Mouse (Mus musculus) embryonic stem cell, embryonic (primary cell): ENCODE data around the gene Irf2bp1.

ENCODE experiments used
- CTCF ChIA-PET, 4 experiments: fragments of 300-600 bp in 2 of 4; fragments of 350-600 bp in 2 of 4; sonication (Branson Sonifier 250); formaldehyde crosslinking; loops; one replicate each; lab custom pipeline; 2022; ENCODE audit warnings: inconsistent platforms in 2 of 4; lab: Charles Lee
- POLR2A ChIA-PET, 4 experiments: fragments of 300-600 bp in 2 of 4; fragments of 350-600 bp in 2 of 4; sonication (Branson Sonifier 250); formaldehyde crosslinking; loops; one replicate each; lab custom pipeline; 2022; ENCODE audit warnings: antibody characterized with exemption in 4 of 4, inconsistent platforms in 1 of 4; lab: Charles Lee

The Irf2bp1 gene

DNA sequence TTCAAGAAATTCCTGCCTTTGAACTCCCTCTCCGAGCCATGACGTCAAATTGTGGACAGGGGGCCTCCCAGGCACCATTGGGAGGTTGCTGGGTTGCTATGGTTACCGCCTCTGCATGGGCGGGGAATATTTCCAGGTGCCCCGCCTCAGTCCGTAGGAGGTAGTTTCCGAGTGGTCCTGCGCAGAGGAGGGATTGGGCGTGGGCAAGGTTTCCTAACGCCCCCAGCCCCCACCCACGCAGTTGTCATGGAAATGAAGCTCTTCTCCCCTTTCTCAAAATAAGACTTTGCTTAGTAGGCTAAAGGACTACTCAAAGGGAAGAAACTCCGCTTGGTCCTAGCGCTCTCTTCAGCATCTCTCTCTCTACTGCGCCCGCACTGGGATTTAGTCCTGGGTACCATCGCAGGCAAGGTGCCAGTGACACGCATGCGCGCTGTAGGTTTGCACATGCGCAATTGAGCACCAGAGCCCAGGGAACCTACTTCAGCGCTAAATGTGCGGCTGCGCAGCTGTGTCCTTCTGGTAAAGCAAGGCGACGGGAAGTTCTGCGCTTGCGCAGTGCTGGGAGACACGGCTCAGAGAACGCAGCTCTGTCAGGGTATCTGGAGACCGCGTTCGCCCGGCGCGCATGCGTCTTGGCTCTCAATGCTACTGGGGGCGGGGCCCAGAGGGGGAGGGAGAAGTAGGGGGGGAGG, 13.1 kb upstream of the Irf2bp1 start, which contains the start of gene Mypop:
Gene Mypop, plus strand, starts transcription at position 645 of the 695 bp plus-strand sequence.
- POLR2A ChIA-PET, result interaction anchor here (0.6 to 5.1 kb wide), 24 partner anchors 10 to 173 kb away, joined by 3 to 63 read pairs (median 4); partner anchors contain the start of genes Ccdc61 (in 1 of the 4), Foxa3 (in 1 of the 4) and Irf2bp1 (in 1 of the 4)
- CTCF ChIA-PET, result interaction anchor here (0.6 to 2.0 kb wide), 15 partner anchors 8 to 598 kb away, joined by 3 to 13 read pairs (median 4); partner anchors contain the start of genes Ccdc61 (in 1 of the 4), Foxa3 (in 1 of the 4), Irf2bp1 (in 1 of the 4) and Rsph6a (in 1 of the 4)

DNA sequence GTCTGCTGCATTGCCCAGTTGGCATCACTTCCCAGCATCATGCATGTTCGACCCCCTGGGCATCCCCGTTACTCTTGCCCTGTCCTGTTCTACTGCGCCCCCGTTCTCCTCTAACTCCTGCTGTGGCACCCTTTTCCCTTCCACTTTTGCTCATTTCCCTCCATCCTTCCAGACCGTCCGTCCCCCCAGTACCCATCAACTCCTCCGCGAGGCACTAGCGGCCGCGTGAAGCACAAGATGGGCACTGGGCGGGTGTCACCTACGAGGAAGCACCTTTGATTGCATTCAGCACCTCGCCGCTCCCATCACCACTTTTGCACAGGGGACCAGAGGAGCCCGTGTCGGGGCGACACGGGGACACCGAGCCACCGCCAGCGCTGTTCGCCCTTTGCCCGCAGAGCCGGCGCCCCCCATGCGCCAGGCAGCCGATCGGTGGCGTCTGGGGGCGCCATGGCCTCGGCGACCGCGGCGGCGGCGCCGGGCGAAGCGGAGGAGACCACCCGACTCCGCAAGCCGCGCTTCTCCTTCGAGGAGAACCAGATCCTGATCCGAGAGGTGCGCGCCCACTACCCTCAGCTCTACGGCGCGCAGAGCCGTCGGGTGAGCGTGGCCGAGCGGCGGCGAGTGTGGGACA, 12.1 kb upstream of the Irf2bp1 start:
- ChIA-PET CTCF (interaction anchor here in 3 of 4 experiments (0.6 to 2.0 kb wide), 5 partner anchors 9 to 140 kb away, joined by 3 to 8 read pairs (median 4); no protein-coding TSS in a partner anchor), POLR2A (interaction anchor here in 2 of 4 experiments (0.7 to 5.1 kb wide), 11 partner anchors 9 to 172 kb away, joined by 3 to 63 read pairs (median 5); partner anchors contain the start of genes Ccdc61 (in 1 of the 2) and Irf2bp1 (in 1 of the 2))

DNA sequence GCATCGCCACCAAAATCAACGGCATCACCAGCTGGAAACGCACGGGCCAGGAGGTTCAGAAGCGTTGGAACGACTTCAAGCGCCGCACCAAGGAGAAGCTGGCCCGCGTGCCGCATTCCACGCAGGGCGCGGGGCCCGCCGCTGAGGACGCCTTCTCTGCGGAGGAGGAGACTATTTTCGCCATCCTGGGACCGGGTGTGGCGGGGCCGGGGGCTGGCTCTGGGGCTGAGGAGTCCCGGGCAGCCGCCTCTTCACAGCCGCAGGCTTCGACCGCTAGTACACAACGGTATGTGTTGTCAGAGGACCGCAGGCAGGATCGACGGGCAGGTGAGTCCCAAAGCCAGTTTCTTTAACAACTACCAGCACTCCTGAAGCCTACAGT, 11.6 kb upstream of the Irf2bp1 start:
- ChIA-PET POLR2A (interaction anchor here in 2 of 4 experiments (1.5 to 5.1 kb wide), 4 partner anchors 10 to 95 kb away, joined by 3 to 63 read pairs (median 4); partner anchors contain the start of gene Irf2bp1 (in 1 of the 2)), CTCF (interaction anchor here in 2 of 4 experiments (0.6 to 1.5 kb wide), 2 partner anchors 9 to 140 kb away, joined by 4 to 8 read pairs; no protein-coding TSS in a partner anchor)

DNA sequence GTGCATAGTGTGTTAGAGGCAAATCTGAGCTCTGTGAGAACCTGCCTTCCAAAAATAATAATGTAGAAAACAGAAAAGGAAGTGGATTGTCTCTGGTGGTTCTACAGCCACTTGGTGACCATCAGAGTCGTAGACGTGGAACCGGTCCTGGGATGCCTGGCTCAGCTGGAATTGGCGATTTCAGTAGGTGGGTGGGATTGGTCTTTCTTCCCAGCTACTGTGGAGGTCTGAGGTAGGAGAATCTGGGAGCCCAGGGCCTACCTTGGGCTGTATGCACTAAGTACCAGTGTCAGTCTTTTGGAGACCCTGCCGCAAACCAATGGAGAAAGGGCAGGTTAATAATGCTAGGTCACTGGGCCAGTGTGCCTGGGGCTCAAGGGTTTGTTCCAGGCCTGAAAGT, 10.8 kb upstream of the Irf2bp1 start:
- POLR2A ChIA-PET, result interaction anchor here in 3 of 4 experiments (0.6 to 5.1 kb wide), 7 partner anchors 9 to 351 kb away, joined by 3 to 63 read pairs (median 4); partner anchors contain the start of genes Ercc1 (in 1 of the 3) and Irf2bp1 (in 1 of the 3)
- CTCF ChIA-PET, result interaction anchor here in 1 of 4 experiments (0.7 to 1.5 kb wide), 2 partner anchors 8 to 21 kb away, joined by 3 to 8 read pairs; no protein-coding TSS in a partner anchor

DNA sequence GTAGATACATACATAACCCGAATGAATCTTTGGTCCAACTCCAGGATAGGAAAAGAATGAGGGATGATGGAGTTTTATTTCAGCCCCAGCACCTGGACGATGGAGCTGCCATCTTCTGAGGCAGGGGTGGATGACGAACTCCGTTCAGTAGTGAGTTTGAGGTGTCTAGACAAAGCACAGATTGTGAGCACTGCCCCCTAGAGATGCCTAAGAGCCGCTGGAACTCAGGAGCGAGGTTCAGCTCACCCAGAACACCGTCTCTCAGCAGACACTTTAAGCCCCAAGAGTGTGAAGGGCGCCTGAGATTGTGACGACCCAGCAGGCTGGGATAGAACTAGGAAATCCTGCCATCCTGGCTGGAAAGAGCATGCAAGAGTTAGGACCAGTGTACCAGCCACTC, 5.0 kb upstream of the Irf2bp1 start:
- CTCF ChIA-PET, result interaction anchor here in 3 of 4 experiments (0.5 to 1.6 kb wide), 4 partner anchors 8 to 297 kb away, joined by 3 to 7 read pairs (median 4); partner anchors contain the start of gene Mypop (in 1 of the 3)
- POLR2A ChIA-PET, result interaction anchor here in 1 of 4 experiments (8.3 kb wide), 1 partner anchor 8 kb away, joined by 63 read pairs; the partner anchor contains the start of gene Mypop

DNA sequence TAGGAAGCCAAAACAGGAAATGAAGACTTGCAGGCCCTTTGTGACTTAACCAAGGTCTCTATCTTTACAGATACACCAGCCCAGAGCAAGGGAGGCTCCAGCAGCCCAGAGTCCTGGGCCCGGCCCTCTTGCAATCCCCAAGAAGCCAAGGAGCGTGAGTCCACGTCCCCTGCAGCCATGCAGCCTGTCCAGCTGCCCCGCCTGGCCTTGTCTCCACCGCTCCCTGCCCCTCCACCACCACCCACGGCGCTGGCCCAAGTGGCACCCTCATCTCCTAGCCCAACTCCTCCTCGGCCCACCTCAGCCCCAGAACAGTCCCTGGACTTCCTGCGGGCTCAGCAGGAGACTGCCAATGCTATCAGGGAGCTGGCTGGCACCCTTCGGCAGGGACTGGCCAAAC, 3.4 kb upstream of the Irf2bp1 start:
- CTCF ChIA-PET, result interaction anchor here in 2 of 4 experiments (0.6 to 1.4 kb wide), 9 partner anchors 8 to 108 kb away, joined by 3 to 8 read pairs (median 3); no protein-coding TSS in a partner anchor
- POLR2A ChIA-PET, result interaction anchor here in 3 of 4 experiments (0.6 to 8.3 kb wide), 19 partner anchors 9 to 116 kb away, joined by 3 to 63 read pairs (median 4); partner anchors contain the start of genes Ccdc61 (in 2 of the 3), Mypop (in 2 of the 3), Foxa3 (in 1 of the 3) and Nova2 (in 1 of the 3)

DNA sequence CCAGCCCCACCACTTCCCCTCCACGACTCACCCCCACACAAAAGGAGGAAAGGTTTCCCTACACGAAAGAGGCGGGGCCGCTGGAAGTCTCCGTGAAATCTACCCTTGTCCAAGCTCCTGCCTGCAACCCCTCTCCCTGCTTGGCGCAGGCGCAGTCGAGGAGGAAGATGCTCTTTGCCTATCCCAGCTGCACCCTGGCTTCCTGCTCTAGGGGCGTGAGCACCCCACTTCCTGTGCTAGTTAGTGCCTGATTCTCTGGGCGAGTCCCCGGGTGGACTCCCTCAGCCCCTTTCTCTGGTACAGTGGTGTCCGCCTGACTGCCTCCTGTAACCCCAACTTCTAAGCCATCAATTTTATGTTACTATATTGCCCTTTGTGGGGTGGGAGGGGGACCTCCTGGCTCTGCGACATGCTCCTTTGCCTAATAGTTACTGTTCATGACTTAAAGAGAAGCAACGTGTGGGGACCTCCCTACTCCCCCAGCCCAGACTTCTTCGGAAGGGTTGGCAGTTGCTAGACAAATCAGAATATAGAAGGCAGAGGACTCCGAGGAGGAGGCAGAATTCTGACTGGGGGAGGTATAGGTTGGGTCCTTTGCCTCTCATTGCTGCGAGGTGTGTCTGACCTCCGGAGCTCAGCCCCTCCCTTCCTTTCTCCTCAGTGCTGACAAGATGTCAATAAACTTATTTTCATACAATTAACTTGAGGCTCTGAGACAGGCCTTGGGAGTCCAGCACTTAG, 2.6 kb upstream of the Irf2bp1 start:
- POLR2A ChIA-PET, result interaction anchor here in 3 of 4 experiments (0.6 to 8.3 kb wide), 22 partner anchors 10 to 117 kb away, joined by 3 to 63 read pairs (median 4); partner anchors contain the start of genes Ccdc61 (in 2 of the 3), Mypop (in 2 of the 3), Foxa3 (in 1 of the 3) and Nova2 (in 1 of the 3)

DNA sequence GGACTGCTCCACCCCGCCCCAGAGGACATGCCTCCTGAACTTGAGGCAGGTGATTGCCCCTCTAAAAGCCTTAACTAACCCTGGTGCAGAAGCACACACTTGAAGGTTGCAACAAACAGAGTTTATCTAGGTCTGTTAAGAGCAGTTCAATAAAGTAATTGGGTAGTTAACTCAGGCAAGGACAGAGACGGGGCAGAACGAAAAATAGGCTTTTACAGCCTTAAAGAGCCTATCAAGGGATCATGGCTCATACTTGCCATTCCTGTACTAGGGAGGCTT, 2.1 kb upstream of the Irf2bp1 start:
- ChIA-PET POLR2A (interaction anchor here in 2 of 4 experiments (1.3 to 8.3 kb wide), 5 partner anchors 10 to 92 kb away, joined by 3 to 63 read pairs (median 10); partner anchors contain the start of gene Mypop (in 2 of the 2)), CTCF (no interaction called here)

More for the DNA sequence above, 2.6 kb upstream of the Irf2bp1 start:
- CTCF ChIA-PET, result interaction anchor here in 3 of 4 experiments (0.5 to 1.4 kb wide), 11 partner anchors 9 to 109 kb away, joined by 3 to 8 read pairs (median 3); no protein-coding TSS in a partner anchor

DNA sequence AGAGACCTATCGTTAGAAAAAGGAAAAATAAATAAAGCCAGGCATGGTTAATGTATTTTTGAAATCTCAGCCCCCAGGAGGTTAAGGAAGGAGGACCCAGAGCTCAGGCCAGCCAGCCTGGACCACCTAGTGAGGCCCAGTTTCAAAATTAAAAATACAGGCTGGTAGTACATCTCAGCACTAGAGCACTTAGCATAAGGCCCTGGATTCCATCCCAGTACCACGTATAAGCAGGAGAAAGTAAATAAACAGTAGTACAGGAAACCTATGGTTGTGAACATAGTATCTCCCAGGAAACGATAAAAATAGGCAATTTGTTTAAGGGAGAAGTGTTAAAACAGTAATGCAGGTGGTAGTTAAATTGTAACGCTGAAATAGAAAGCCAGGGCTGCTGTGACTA, 1.7 kb upstream of the Irf2bp1 start:
- ChIA-PET POLR2A (interaction anchor here in 3 of 4 experiments (0.6 to 8.3 kb wide), 15 partner anchors 11 to 207 kb away, joined by 3 to 63 read pairs (median 5); partner anchors contain the start of genes Foxa3 (in 3 of the 3), Mypop (in 2 of the 3), Eml2 (in 1 of the 3) and Nova2 (in 1 of the 3)), CTCF (interaction anchor here in 2 of 4 experiments (1.1 to 3.5 kb wide), 2 partner anchors 52 to 91 kb away, joined by 3 to 19 read pairs; partner anchors contain the start of genes Rsph6a (in 1 of the 2) and Six5 (in 1 of the 2))

DNA sequence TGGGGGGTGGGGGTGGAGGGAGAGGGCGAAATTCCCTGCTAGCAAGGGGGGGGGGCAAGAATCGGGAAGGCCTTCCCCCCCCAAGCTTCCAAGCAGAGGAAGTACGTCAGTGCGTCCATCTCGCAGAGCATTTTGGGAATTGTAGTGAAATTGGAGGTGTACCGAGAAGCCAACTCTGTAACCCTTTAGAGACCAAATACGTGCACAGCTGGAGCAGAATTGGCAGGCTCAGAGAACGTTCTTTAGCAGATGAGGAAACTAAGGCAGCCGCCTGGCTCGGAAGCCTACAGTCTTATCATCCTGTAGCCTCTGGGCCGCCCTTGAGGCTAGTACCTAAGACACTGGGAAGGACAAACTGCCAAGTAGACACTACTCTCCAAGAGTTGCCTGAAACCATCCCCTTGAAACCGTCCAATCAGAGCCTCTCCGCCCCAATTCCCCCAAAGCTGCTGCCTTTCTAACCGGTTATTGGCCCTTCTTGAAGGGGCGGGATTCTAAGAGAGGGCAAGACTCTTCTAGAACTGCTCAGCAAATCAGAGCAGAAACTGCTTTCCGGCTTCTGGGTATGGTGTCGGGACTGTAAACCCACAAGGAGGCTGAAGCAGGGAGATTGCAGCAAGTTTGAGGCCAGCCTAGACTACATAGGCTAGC, 871 bp upstream of the Irf2bp1 start:
- ChIA-PET POLR2A (interaction anchor here in 3 of 4 experiments (0.5 to 8.3 kb wide), 43 partner anchors 8 to 678 kb away, joined by 3 to 63 read pairs (median 4); partner anchors contain the start of genes Foxa3 (in 3 of the 3), Mypop (in 2 of the 3), Apoc4 (in 1 of the 3) and Eml2 (in 1 of the 3)), CTCF (interaction anchor here (0.5 to 3.5 kb wide), 18 partner anchors 12 to 671 kb away, joined by 3 to 19 read pairs (median 4); partner anchors contain the start of genes Foxa3 (in 2 of the 4), Rsph6a (in 2 of the 4), Fbxo46 (in 1 of the 4) and Mypop (in 1 of the 4))

DNA sequence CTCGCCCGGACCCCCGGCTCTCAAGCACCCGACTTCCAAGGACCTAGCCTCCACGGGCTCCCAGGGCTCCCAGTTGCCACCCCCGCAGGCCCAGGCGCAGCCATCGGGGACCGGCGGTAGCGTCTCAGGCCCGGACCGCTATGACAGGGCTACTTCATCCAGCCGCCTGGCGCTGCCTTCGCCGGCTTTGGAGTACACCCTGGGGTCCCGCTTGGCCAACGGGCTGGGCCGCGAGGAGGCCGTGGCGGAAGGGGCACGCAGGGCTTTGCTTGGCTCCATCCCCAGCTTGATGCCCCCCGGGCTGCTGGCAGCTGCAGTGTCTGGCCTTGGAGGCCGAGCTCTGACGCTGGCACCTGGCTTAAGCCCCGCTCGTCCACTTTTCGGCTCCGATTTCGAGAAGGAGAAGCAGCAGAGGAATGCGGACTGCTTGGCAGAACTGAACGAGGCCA, 811 bp downstream of the Irf2bp1 start:
- ChIA-PET CTCF (interaction anchor here (0.5 to 3.5 kb wide), 17 partner anchors 10 to 197 kb away, joined by 3 to 19 read pairs (median 3); partner anchors contain the start of genes Foxa3 (in 2 of the 4), Six5 (in 1 of the 4) and Sympk (in 1 of the 4)), POLR2A (interaction anchor here in 3 of 4 experiments (0.6 to 8.3 kb wide), 17 partner anchors 10 to 111 kb away, joined by 3 to 63 read pairs (median 3); partner anchors contain the start of genes Foxa3 (in 2 of the 3), Mypop (in 1 of the 3) and Six5 (in 1 of the 3))

DNA sequence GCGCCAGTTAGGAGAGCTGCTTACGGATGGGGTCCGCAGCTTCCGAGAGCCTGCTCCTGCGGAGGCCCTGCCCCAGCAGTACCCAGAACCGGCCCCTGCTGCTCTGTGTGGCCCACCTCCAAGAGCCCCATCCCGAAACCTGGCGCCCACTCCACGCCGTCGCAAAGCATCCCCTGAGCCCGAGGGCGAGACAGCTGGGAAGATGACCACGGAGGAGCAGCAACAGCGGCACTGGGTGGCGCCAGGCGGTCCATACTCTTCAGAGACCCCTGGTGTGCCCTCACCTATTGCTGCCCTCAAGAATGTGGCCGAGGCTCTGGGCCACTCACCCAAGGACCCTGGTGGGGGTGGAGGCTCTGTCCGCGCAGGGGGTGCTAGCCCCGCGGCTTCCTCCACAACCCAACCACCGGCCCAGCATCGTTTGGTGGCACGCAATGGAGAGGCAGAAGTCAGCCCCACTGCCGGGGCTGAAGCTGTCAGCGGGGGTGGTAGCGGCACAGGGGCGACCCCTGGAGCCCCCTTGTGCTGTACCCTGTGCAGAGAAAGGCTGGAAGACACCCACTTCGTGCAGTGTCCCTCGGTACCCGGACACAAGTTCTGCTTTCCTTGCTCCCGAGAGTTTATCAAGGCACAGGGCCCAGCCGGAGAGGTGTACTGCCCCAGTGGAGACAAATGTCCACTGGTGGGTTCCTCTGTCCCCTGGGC, 1.7 kb downstream of the Irf2bp1 start:
- CTCF ChIA-PET, result interaction anchor here (0.5 to 3.5 kb wide), 14 partner anchors 9 to 197 kb away, joined by 3 to 19 read pairs (median 4); partner anchors contain the start of genes Foxa3 (in 2 of the 4), Mypop (in 1 of the 4), Six5 (in 1 of the 4) and Sympk (in 1 of the 4)
- POLR2A ChIA-PET, result interaction anchor here in 2 of 4 experiments (0.7 to 8.3 kb wide), 12 partner anchors 9 to 88 kb away, joined by 3 to 63 read pairs (median 5); partner anchors contain the start of genes Foxa3 (in 1 of the 2), Mypop (in 1 of the 2) and Six5 (in 1 of the 2)

DNA sequence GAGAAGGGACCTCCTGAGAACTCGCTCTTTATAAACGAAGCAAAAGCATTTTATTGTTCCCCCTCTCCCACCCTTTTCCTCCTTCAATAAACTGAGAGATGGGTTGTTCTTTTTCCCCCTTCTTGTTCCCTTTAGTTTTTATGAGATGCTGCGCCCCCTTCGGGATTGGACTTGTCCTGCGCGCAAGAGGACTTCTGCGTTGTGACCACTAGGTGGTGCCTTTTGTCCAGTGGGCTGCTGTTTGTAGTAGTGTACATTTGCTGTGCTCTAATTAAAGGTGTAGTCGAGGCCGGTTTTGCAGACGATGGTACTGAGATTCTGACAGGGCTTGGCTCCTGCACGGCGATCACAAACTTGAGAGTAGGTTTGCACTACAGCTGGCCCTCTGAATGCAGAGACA, 2.6 kb downstream of the Irf2bp1 start:
- CTCF ChIA-PET, result interaction anchor here in 3 of 4 experiments (0.7 to 2.0 kb wide), 4 partner anchors 9 to 251 kb away, joined by 3 to 10 read pairs (median 6); partner anchors contain the start of genes Foxa3 (in 1 of the 3) and Six5 (in 1 of the 3)
- POLR2A ChIA-PET, result interaction anchor here in 2 of 4 experiments (1.3 to 8.3 kb wide), 4 partner anchors 15 to 22 kb away, joined by 3 to 63 read pairs (median 6); partner anchors contain the start of genes Foxa3 (in 1 of the 2) and Mypop (in 1 of the 2)
